9 mouse cellular contexts compared by ENCODE assay signal in genomic region chr17:56338909-56339308, GRCm38 (mm10). TPM values are rescaled to one million over a fixed set of nuclear protein-coding genes. Genes with fewer than 3 reads are reported as not detected.
DNase-seq lines count a peak whose midpoint lies in the region; ATAC-seq lines count a peak whose summit lies in the region.
"Had no signal": no experiment of that assay in that cellular context is flagged by ENCODE, and none has a peak within 500 bp of the region (broad histone marks: within the 10 kb centered on the region; RNA-seq: fewer than 3 reads in every experiment).

No protein-coding gene starts in this region.

- no peak overlapping the region for H3K9ac ChIP-seq in forebrain, embryonic 11.5 days (ENCODE audit: low read length)
- H3K9ac ChIP-seq in forebrain, embryonic 16.5 days (replicated peaks; ENCODE audit: low read depth, low read length), result no peak overlapping the region
- H3K9ac ChIP-seq in limb, embryonic 11.5 days (ENCODE audit: low read length), result no peak overlapping the region
- H3K9ac ChIP-seq in midbrain, embryonic 16.5 days (ENCODE audit: low read depth, low read length), result no peak overlapping the region
- H3K9ac ChIP-seq: heart, embryonic 15.5 days had no signal

- H3K36me3 ChIP-seq in forebrain, embryonic 11.5 days (ENCODE audit: control insufficient read depth, insufficient read depth, low read length), result no peaks in the 10 kb centered on the region
- H3K36me3 ChIP-seq in forebrain, embryonic 16.5 days (ENCODE audit: control insufficient read depth, insufficient read depth), result no peaks in the 10 kb centered on the region
- H3K36me3 ChIP-seq in limb, embryonic 11.5 days (ENCODE audit: control insufficient read depth, insufficient read depth, low read length), result no peaks in the 10 kb centered on the region
- no peaks in the 10 kb centered on the region for H3K36me3 ChIP-seq in midbrain, embryonic 16.5 days (ENCODE audit: control insufficient read depth, insufficient read depth, low read length)
- H3K36me3 ChIP-seq: heart, embryonic 15.5 days had no signal

- H3K4me2 ChIP-seq in forebrain, embryonic 11.5 days (ENCODE audit: low read depth, low read length, severe bottlenecking), result no peak overlapping the region
- H3K4me2 ChIP-seq in forebrain, embryonic 16.5 days (ENCODE audit: low read length), result no peak overlapping the region
- no peak overlapping the region for H3K4me2 ChIP-seq in limb, embryonic 11.5 days (ENCODE audit: low read depth, severe bottlenecking)
- H3K4me2 ChIP-seq in midbrain, embryonic 16.5 days (ENCODE audit: low read length), result no peak overlapping the region
- H3K4me2 ChIP-seq: heart, embryonic 15.5 days had no signal

- no peak overlapping the region for H3K4me3 ChIP-seq in forebrain, embryonic 11.5 days (ENCODE audit: low read depth, low read length)
- no peak overlapping the region for H3K4me3 ChIP-seq in forebrain, embryonic 16.5 days (replicated peaks; ENCODE audit: low read length)
- no peak overlapping the region for H3K4me3 ChIP-seq in limb, embryonic 11.5 days (ENCODE audit: low read depth, low read length)
- H3K4me3 ChIP-seq in midbrain, embryonic 16.5 days (ENCODE audit: low read depth, low read length), result no peak overlapping the region
- H3K4me3 ChIP-seq: heart, embryonic 15.5 days had no signal

- DNase-seq in forebrain, embryonic 11.5 days (ENCODE audit: low spot score), result no peak
- peak; percentile 48 for DNase-seq in 3T3-L1 (ENCODE audit: low read depth, low spot score)
- DNase-seq in limb, embryonic 11.5 days (ENCODE audit: low spot score), result peak; percentile 55
- DNase-seq in retina, postnatal 1 day, result peak; percentile 37
- no peak for DNase-seq in urinary bladder, postnatal 36 days (ENCODE audit: low spot score in 2 of 2)

- no peaks in the 10 kb centered on the region for H3K27me3 ChIP-seq in forebrain, embryonic 11.5 days (ENCODE audit: control insufficient read depth, insufficient read depth, low read length)
- no peaks in the 10 kb centered on the region for H3K27me3 ChIP-seq in forebrain, embryonic 16.5 days (replicated peaks; ENCODE audit: control insufficient read depth, insufficient read depth, low read length)
- no peaks in the 10 kb centered on the region for H3K27me3 ChIP-seq in limb, embryonic 11.5 days (ENCODE audit: control insufficient read depth, insufficient read depth, low read length)
- H3K27me3 ChIP-seq in midbrain, embryonic 16.5 days (ENCODE audit: control insufficient read depth, insufficient read depth, low read depth, low read length), result no peaks in the 10 kb centered on the region
- H3K27me3 ChIP-seq: heart, embryonic 15.5 days had no signal

- no peak overlapping the region for H3K27ac ChIP-seq in forebrain, embryonic 11.5 days (ENCODE audit: low read depth, low read length)
- H3K27ac ChIP-seq in forebrain, embryonic 16.5 days (ENCODE audit: low read length), result no peak overlapping the region
- H3K27ac ChIP-seq in limb, embryonic 11.5 days (replicated peaks; ENCODE audit: low read depth, low read length), result no peak overlapping the region
- H3K27ac ChIP-seq in midbrain, embryonic 16.5 days (ENCODE audit: low read length), result no peak overlapping the region
- H3K27ac ChIP-seq: heart, embryonic 15.5 days had no signal

- 57% methylated on average over 4 of the region's 4 CpGs for WGBS in forebrain, embryonic 11.5 days
- 64% methylated on average over 4 of the region's 4 CpGs for WGBS in forebrain, embryonic 16.5 days
- WGBS in limb, embryonic 11.5 days, result 48% methylated on average over 4 of the region's 4 CpGs
- 65% methylated on average over 4 of the region's 4 CpGs for WGBS in midbrain, embryonic 16.5 days

- 0 out of 2 replicates have a peak, but pooled peaks have one; percentile 31 for ATAC-seq in forebrain, embryonic 11.5 days (replicated peaks; ENCODE audit: low FRiP score)
- no peak for ATAC-seq in forebrain, embryonic 16.5 days
- ATAC-seq in activated CD4-positive, CD25-positive, alpha-beta regulatory T cell, adult 4 months, result peak; percentile 46
- ATAC-seq in limb, embryonic 11.5 days (ENCODE audit: insufficient number of reproducible peaks, low FRiP score, low TSS enrichment, low read depth), result no peak
- no peak for ATAC-seq in midbrain, embryonic 16.5 days

- H3K9me3 ChIP-seq in forebrain, embryonic 11.5 days (ENCODE audit: control insufficient read depth, low read length), result no peaks in the 10 kb centered on the region
- no peaks in the 10 kb centered on the region for H3K9me3 ChIP-seq in forebrain, embryonic 16.5 days (ENCODE audit: control insufficient read depth, low read length)
- no peaks in the 10 kb centered on the region for H3K9me3 ChIP-seq in limb, embryonic 11.5 days (ENCODE audit: control insufficient read depth, low read length)
- no peaks in the 10 kb centered on the region for H3K9me3 ChIP-seq in midbrain, embryonic 16.5 days (replicated peaks; ENCODE audit: control insufficient read depth, low read length, poor library complexity, severe bottlenecking)
- H3K9me3 ChIP-seq: heart, embryonic 15.5 days had no signal

- no peaks in the 10 kb centered on the region for H3K4me1 ChIP-seq in forebrain, embryonic 11.5 days (replicated peaks; ENCODE audit: control insufficient read depth, insufficient read depth, low read length)
- 0 out of 2 replicates have a peak, but pooled peaks cover 3% of the 10 kb centered on the region for H3K4me1 ChIP-seq in forebrain, embryonic 16.5 days (replicated peaks; ENCODE audit: control insufficient read depth, insufficient read depth, low read length)
- no peaks in the 10 kb centered on the region for H3K4me1 ChIP-seq in limb, embryonic 11.5 days (ENCODE audit: control insufficient read depth, insufficient read depth, low read length)
- 0 out of 2 replicates have a peak, but pooled peaks cover 3% of the 10 kb centered on the region for H3K4me1 ChIP-seq in midbrain, embryonic 16.5 days (ENCODE audit: control insufficient read depth, insufficient read depth, low read length)

RNA-seq across cellular contexts. Expression of gene Kdm4b, which starts 13.0 kb away (rescaled TPM):
- 52.1 TPM in 2 replicates for polyA plus RNA-seq in forebrain, embryonic 11.5 days (2014; fragmentation: Nextera tagmentation; extraction: Ambion mirVana)
- polyA plus RNA-seq in forebrain, embryonic 16.5 days (2015; fragmentation: Nextera tagmentation; extraction: Ambion mirVana), result 81.6 and 85.0 TPM in 2 replicates
- polyA plus RNA-seq in activated CD4-positive, CD25-positive, alpha-beta regulatory T cell, adult 4 months (2017; shearing (Covaris generic)), result 1 to 10 TPM; 6.4 to 6.8 TPM
- 33.2 and 34.4 TPM in 2 replicates for polyA plus RNA-seq in limb, embryonic 11.5 days (2014; fragmentation: Nextera tagmentation; extraction: Ambion mirVana)
- polyA plus RNA-seq in midbrain, embryonic 16.5 days (2015; fragmentation: Nextera tagmentation; extraction: Ambion mirVana), result 63.7 and 75.3 TPM in 2 replicates

RNA-seq across cellular contexts. Expression of gene Uhrf1, which starts 35.8 kb away (rescaled TPM):
- 197 and 223 TPM in 2 replicates for polyA plus RNA-seq in forebrain, embryonic 11.5 days (2014; fragmentation: Nextera tagmentation; extraction: Ambion mirVana)
- 48.1 and 52.2 TPM in 2 replicates for polyA plus RNA-seq in forebrain, embryonic 16.5 days (2015; fragmentation: Nextera tagmentation; extraction: Ambion mirVana)
- polyA plus RNA-seq in activated CD4-positive, CD25-positive, alpha-beta regulatory T cell, adult 4 months (2017; shearing (Covaris generic)), result 10 to 100 TPM; 19.4 to 33.7 TPM
- 153 and 167 TPM in 2 replicates for polyA plus RNA-seq in limb, embryonic 11.5 days (2014; fragmentation: Nextera tagmentation; extraction: Ambion mirVana)
- 11.6 and 15.6 TPM in 2 replicates for polyA plus RNA-seq in midbrain, embryonic 16.5 days (2015; fragmentation: Nextera tagmentation; extraction: Ambion mirVana)

RNA-seq across cellular contexts. Expression of gene Arrdc5, which starts 38.8 kb away (rescaled TPM):
- not detected in 2 replicates for polyA plus RNA-seq in forebrain, embryonic 11.5 days (2014; fragmentation: Nextera tagmentation; extraction: Ambion mirVana)
- not detected in 2 replicates for polyA plus RNA-seq in forebrain, embryonic 16.5 days (2015; fragmentation: Nextera tagmentation; extraction: Ambion mirVana)
- polyA plus RNA-seq in activated CD4-positive, CD25-positive, alpha-beta regulatory T cell, adult 4 months (2017; shearing (Covaris generic)), result not detected
- polyA plus RNA-seq in limb, embryonic 11.5 days (2014; fragmentation: Nextera tagmentation; extraction: Ambion mirVana), result not detected in 2 replicates
- not detected in 2 replicates for polyA plus RNA-seq in midbrain, embryonic 16.5 days (2015; fragmentation: Nextera tagmentation; extraction: Ambion mirVana)
- polyA plus RNA-seq: heart, embryonic 15.5 days had no signal

RNA-seq across cellular contexts. Expression of gene Plin3, which starts 46.2 kb away (rescaled TPM):
- 37.5 and 44.6 TPM in 2 replicates for polyA plus RNA-seq in forebrain, embryonic 11.5 days (2014; fragmentation: Nextera tagmentation; extraction: Ambion mirVana)
- polyA plus RNA-seq in forebrain, embryonic 16.5 days (2015; fragmentation: Nextera tagmentation; extraction: Ambion mirVana), result 9.3 and 12.6 TPM in 2 replicates
- 10 to 100 TPM; 22.5 to 40.9 TPM for polyA plus RNA-seq in activated CD4-positive, CD25-positive, alpha-beta regulatory T cell, adult 4 months (2017; shearing (Covaris generic))
- 58.7 and 66.0 TPM in 2 replicates for polyA plus RNA-seq in limb, embryonic 11.5 days (2014; fragmentation: Nextera tagmentation; extraction: Ambion mirVana)
- polyA plus RNA-seq in midbrain, embryonic 16.5 days (2015; fragmentation: Nextera tagmentation; extraction: Ambion mirVana), result 10.7 and 12.3 TPM in 2 replicates

Comparison
In these comparisons a context has a peak if more than half of its experiments do, and no peak if none do; other contexts are left out.
1. ATAC-seq: peak in forebrain, embryonic 11.5 days (single experiment) and activated CD4-positive, CD25-positive, alpha-beta regulatory T cell, adult 4 months (single experiment); none in forebrain, embryonic 16.5 days (single experiment), limb, embryonic 11.5 days (single experiment) and midbrain, embryonic 16.5 days (single experiment).
2. DNase-seq: peak in 3T3-L1 (single experiment), limb, embryonic 11.5 days (single experiment) and retina, postnatal 1 day (single experiment); none in forebrain, embryonic 11.5 days (single experiment) and urinary bladder, postnatal 36 days (0 of 2).